Mouse (Mus musculus) kidney, embryonic 15.5 days (tissue): Measurements from ENCODE around the gene Bcl2l2. TPM values are rescaled to one million over a fixed set of nuclear protein-coding genes. Genes with fewer than 3 reads are reported as not detected.

Source experiments
- ATAC-seq: fragments of 200-750 bp; cut with Nextera tagmentation; replicated peaks from 2 replicates; pipeline ENCODE4 v1.8.0; 2017; ENCODE audit warnings: moderate TSS enrichment; ENCODE audit not compliant: low FRiP score
- H3K27ac ChIP-seq: fragments of 300-500 bp; sonication (generic); 2 replicates; pipeline ENCODE4 v1.5.1; 2015; ENCODE audit warnings: mild to moderate bottlenecking, inconsistent platforms
- H3K27me3 ChIP-seq: fragments of 300-500 bp; sonication (generic); 2 replicates; pipeline ENCODE4 v1.6.1; 2015; ENCODE audit warnings: inconsistent platforms
- H3K36me3 ChIP-seq: fragments of 300-500 bp; sonication (generic); 2 replicates; pipeline ENCODE4 v1.6.1; 2015; ENCODE audit warnings: inconsistent platforms
- H3K4me1 ChIP-seq: fragments of 300-500 bp; sonication (generic); 2 replicates; pipeline ENCODE4 v1.6.1; 2015; ENCODE audit warnings: inconsistent platforms
- H3K4me2 ChIP-seq: fragments of 300-500 bp; sonication (generic); 2 replicates; pipeline ENCODE4 v1.6.1; 2015; ENCODE audit warnings: moderate library complexity, mild to moderate bottlenecking, inconsistent platforms
- H3K4me3 ChIP-seq: fragments of 300-500 bp; sonication (generic); replicated peaks from 2 replicates; pipeline ENCODE4 v1.5.1; 2015; ENCODE audit warnings: mild to moderate bottlenecking, inconsistent platforms
- H3K9ac ChIP-seq: fragments of 300-500 bp; sonication (generic); 2 replicates; pipeline ENCODE4 v1.6.1; 2015; ENCODE audit warnings: mild to moderate bottlenecking, inconsistent platforms
- H3K9me3 ChIP-seq: fragments of 300-500 bp; sonication (generic); replicated peaks from 2 replicates; pipeline ENCODE4 v1.6.1; 2016; ENCODE audit warnings: inconsistent platforms
- WGBS: fragments of 180-500 bp; shearing (Covaris S2); methylation state at CpG from one replicate; pipeline ENCODE4 v1.1.7; 2015; ENCODE audit warnings: mixed read lengths; 5-methylcytosine and 5-hydroxymethylcytosine counted together
- polyA plus RNA-seq: library from polyadenylated mRNA; unstranded; fragments of >200 nt; fragmentation: Nextera tagmentation; extraction: Ambion mirVana; gene quantifications from 2 replicates; pipeline ENCODE4 v1.2.1, GENCODE M21; 2015

Bcl2l2 gene
- 4.0 and 4.7 TPM in 2 replicates for polyA plus RNA-seq

DNA sequence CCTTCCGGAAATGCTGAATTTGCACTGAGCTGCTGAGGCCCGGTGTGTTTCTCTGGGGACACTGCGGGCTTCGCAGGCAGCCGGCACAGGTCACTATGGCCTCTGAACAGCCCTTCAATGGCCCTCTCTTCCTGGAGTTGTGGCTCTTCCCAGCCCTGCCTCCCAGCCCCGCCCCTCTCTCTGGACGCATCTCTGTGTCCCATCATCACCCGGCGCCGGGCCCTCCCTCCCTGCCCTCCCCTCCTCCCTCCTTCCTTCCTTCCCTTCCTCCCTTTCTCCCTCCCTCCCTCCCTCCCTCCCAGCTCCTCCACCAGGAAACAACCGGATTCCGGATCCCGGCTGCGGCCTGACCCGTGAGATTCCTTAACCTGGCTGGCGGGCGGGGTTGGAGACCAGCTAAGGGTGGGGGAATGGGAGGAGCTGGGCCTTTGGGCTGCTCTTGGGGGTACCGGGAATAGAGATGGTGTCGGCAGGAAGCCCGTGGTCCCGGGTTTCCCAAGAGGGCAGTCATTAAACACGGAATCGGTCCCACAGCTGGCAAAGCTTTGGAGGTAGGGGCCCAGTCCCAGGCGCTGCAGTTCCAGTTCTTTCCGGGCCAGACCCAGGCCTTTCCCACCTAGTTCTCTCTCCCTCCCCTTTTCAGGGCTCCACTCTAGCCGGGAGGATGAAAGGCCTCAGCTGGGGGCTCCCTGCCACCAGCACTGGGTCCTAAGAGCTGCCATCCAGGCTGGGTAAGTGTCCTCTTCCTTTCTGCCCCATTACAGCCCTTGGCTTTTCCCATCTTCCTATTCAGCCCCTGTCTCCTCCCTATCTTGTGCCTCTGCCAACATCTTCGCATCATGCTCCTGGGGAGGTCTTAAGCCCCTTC is at the start of gene Bcl2l2, which contains the start of gene Gm20521:
Bcl2l2 (plus strand) TSS at position 224 of the 868 bp plus-strand sequence.
Gm20521 (plus strand) TSS at position 288 of the 868 bp plus-strand sequence.
- Histone ChIP-seq H3K27me3 (peaks cover under 1% of the 10 kb centered on the region; the same call in 1 of the 2 replicates), H3K9ac (peak within 1 kb of the TSS; percentile 71), H3K27ac (peak within 1 kb of the TSS; percentile 96), H3K9me3 (no peaks in the 10 kb centered on the region), H3K4me3 (peak within 1 kb of the TSS; percentile 56), H3K4me1 (peaks cover 25% of the 10 kb centered on the region), H3K4me2 (peak within 1 kb of the TSS; percentile 82), H3K36me3 (peaks cover 25% of the 10 kb centered on the region)
- WGBS: under 1% methylated on average over 27 of the region's 27 CpGs
- peak; percentile 91 for ATAC-seq

DNA sequence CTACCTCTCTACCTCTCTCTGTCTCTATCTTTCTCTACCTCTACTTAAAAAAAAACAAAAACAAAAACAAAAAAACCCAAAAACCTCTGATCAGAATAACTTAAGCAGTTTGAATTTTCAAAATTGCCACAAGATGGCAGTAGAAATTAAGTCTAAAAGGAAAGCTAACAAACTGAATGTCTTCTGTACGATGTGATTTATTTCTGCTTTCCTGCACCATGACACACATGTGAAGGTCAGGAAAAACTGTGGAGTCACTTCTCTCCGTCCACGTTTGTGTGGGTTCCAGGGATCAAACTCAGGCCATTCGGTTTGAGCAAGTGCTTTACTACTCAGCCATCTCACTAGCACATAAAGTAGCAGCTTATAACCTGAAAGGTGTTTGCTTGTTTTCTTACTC is 39.7 kb upstream of the Bcl2l2 start:
- Histone ChIP-seq H3K27me3 (peaks cover 10% of the 10 kb centered on the region), H3K4me3 (no peak overlapping the region), H3K4me2 (peak overlapping the region; percentile 28; the same call in 1 of the 2 replicates), H3K9me3 (no peaks in the 10 kb centered on the region), H3K4me1 (peaks cover 3% of the 10 kb centered on the region; the same call in 1 of the 2 replicates), H3K9ac (no peak overlapping the region), H3K36me3 (no peaks in the 10 kb centered on the region), H3K27ac (no peak overlapping the region)
- ATAC-seq: no peak
- WGBS: 2% methylated on average over 4 of the region's 4 CpGs

DNA sequence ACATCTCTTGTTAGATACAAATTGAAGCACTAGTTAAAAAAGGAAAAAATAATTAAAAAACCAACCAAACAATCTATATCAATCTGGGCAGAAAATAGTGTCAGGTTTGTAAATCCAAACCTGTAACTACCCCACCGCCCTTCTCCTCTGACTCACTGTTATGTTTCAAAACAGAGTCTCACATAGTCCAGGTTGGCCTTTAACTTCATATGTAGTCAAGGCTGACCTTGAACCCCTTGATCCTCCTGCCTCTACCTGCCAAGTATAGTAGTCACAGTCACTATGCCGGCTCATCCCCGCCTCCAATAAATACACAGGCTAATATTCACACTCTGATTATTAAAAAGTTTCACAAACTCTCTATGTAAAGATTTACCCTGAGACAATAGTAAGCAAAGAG is 27.5 kb upstream of the Bcl2l2 start:
- no peak overlapping the region for H3K27ac ChIP-seq
- no peak for ATAC-seq
- H3K4me1 ChIP-seq: no peaks in the 10 kb centered on the region
- H3K4me2 ChIP-seq: no peak overlapping the region
- WGBS: 90% methylated on average over 3 of the region's 3 CpGs
- H3K4me3 ChIP-seq: no peak overlapping the region
- no peaks in the 10 kb centered on the region for H3K27me3 ChIP-seq
- peaks cover 48% of the 10 kb centered on the region for H3K36me3 ChIP-seq
- no peaks in the 10 kb centered on the region for H3K9me3 ChIP-seq
- H3K9ac ChIP-seq: no peak overlapping the region

DNA sequence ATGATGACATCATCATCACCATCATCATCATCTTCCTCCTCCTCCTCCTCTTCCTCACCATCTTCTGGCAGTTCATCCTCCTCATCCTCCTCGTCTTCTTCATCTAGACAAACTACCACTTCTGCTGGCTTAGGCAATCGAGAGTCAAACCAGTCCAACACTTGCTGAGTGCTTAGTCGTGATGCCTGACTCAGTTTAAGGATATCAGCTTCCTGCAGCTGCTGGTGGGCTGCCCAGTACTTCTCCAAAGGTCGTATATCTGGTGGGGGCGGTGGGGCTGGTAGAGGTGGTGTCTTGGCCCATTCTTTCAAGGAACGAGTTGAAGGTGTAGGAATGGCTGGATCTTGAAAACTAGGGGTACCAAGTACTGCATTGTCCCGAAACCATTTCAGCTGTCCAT is 26.5 kb upstream of the Bcl2l2 start:
- peaks cover 48% of the 10 kb centered on the region for H3K36me3 ChIP-seq
- ATAC-seq: no peak
- H3K4me2 ChIP-seq: no peak overlapping the region
- no peak overlapping the region for H3K27ac ChIP-seq
- no peaks in the 10 kb centered on the region for H3K9me3 ChIP-seq
- WGBS: 84% methylated on average over 7 of the region's 7 CpGs
- no peaks in the 10 kb centered on the region for H3K27me3 ChIP-seq
- H3K4me3 ChIP-seq: no peak overlapping the region
- H3K9ac ChIP-seq: no peak overlapping the region
- H3K4me1 ChIP-seq: no peaks in the 10 kb centered on the region

DNA sequence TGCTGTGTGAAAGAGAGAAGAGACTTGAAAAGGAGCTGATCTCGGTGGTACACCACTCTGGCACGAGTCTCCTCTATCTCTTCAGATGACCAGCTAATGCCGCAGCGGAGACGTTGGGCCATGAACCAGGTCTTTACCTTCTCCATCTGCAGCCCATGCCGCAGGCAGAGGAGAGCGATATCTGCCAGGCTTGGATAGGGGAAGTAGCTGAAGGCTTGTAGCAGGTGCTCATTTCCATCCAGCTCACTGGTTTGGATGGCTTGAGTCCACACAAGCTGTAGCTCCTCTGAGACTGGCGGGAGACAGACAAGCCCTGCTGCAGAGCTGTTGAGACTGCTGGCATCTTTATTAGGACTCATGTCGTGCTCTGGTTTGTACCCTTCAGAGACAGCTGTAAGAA is 25.3 kb upstream of the Bcl2l2 start:
- no peak overlapping the region for H3K4me2 ChIP-seq
- WGBS: 89% methylated on average over 9 of the region's 9 CpGs
- H3K27ac ChIP-seq: no peak overlapping the region
- no peaks in the 10 kb centered on the region for H3K27me3 ChIP-seq
- 0 out of 2 replicates have a peak, but pooled peaks cover 6% of the 10 kb centered on the region for H3K4me1 ChIP-seq
- no peak overlapping the region for H3K9ac ChIP-seq
- H3K4me3 ChIP-seq: no peak overlapping the region
- no peak for ATAC-seq
- peaks cover 48% of the 10 kb centered on the region for H3K36me3 ChIP-seq
- H3K9me3 ChIP-seq: no peaks in the 10 kb centered on the region

DNA sequence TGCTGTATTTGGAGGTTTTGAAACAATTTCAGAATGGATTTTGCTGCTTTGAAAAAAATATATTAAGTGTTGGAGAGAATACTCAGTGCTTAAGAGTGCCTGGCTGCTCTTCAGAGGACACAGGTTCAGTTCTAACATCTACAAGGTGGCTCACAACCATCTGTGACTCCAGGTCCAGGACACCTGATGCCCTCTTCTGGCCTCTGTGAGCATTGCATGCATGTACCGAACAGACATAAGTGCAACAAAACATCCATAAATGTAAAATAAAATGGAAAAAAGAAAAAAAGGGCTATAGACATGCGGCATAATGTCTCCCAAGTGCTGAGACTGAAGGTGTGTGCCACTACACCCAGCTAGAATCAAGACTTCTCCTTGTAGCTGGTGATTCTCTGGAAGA is 22.7 kb upstream of the Bcl2l2 start:
- Histone ChIP-seq H3K27me3 (no peaks in the 10 kb centered on the region), H3K4me3 (no peak overlapping the region), H3K36me3 (peaks cover 25% of the 10 kb centered on the region), H3K4me2 (no peak overlapping the region), H3K9me3 (no peaks in the 10 kb centered on the region), H3K27ac (no peak overlapping the region), H3K9ac (no peak overlapping the region), H3K4me1 (peaks cover 13% of the 10 kb centered on the region; the same call in 1 of the 2 replicates)
- ATAC-seq: no peak
- 51% methylated on average over 2 of the region's 2 CpGs for WGBS

DNA sequence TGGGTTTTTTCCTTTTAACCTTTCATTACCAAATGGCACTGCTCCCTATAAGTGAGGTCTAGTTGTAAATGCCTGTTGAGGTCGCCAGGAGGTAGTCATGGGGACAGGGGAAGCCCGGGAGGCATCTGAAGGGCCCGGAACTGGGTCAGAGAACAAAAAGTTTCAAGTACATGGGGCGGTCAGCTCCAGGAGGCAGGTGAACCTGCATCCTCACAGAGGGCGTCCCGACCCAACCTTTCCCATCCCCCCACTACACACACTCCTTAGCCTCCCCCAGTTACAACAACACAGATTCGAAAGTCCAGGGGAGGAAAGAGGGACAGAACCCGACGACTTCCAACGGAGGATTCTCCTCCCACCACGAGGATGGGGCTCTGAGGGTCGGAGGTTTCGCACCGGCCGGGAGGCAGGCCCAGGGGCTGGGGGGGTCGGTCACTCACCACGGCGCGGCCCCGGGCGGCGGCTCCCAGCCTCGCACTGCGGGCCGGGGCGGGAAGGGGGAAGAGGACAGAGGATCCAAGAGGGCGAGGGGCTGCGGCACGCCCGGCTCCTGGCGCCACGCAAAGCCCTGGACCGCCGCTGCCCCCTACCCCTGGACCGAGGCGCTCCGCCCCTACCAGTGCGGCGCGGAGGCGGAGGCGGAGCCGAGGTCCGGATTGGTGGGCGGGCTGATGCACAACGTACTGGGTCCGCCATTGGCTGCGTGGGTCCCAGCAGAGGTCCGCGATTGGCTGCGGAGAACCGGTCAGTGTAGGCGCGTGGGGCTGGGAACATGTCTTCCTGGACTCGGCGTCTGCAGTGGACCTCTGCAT is 19.5 kb upstream of the Bcl2l2 start:
- no peaks in the 10 kb centered on the region for H3K36me3 ChIP-seq
- peak overlapping the region; percentile 69 for H3K4me3 ChIP-seq
- peaks cover 13% of the 10 kb centered on the region; the same call in 1 of the 2 replicates for H3K4me1 ChIP-seq
- H3K4me2 ChIP-seq: peak overlapping the region; percentile 74
- peak overlapping the region; percentile 88 for H3K27ac ChIP-seq
- H3K27me3 ChIP-seq: no peaks in the 10 kb centered on the region
- no peaks in the 10 kb centered on the region for H3K9me3 ChIP-seq
- WGBS: under 1% methylated on average over 56 of the region's 56 CpGs
- peak; percentile 100 for ATAC-seq
- H3K9ac ChIP-seq: peak overlapping the region; percentile 76

DNA sequence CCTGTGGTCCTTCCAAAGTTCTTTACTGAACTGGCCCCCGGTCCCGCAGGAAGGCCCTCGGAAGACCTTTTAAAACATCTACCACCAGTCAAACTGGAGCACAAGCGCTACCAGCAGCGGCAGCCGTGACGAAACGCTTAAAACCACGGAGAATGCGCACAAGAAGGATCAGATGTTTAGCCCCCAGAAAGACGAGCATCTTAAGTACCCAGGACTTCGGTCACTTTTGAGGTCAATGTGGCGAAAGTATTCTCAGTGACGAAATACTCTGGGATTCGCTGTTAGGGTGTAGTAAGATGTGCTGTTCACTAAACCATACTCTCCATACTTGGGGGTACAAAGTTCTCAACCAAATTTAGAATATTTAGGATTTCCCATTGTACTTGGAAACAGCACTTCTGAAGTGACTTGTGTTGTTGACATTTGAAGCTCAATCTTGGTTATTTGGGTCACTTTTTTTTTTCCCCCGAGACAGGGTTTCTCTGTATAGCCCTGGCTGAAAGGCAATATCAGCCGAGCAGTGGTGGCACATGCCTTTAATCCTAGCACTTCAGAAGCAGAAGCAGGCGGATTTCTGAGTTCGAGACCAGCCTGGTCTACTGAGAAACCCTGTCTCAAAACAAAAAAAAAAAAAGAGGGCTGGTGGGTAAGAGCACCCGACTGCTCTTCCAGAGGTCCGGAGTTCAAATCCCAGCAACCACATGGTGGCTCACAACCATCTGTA is 18.7 kb upstream of the Bcl2l2 start:
- Histone ChIP-seq H3K9ac (peak overlapping the region; percentile 76), H3K4me2 (peak overlapping the region; percentile 74), H3K9me3 (no peaks in the 10 kb centered on the region), H3K4me1 (peaks cover 13% of the 10 kb centered on the region; the same call in 1 of the 2 replicates), H3K4me3 (peak overlapping the region; percentile 69), H3K27me3 (no peaks in the 10 kb centered on the region), H3K27ac (peak overlapping the region; percentile 88), H3K36me3 (no peaks in the 10 kb centered on the region)
- ATAC-seq: 0 out of 2 replicates have a peak, but pooled peaks have one; percentile 4
- 16% methylated on average over 21 of the region's 21 CpGs for WGBS

DNA sequence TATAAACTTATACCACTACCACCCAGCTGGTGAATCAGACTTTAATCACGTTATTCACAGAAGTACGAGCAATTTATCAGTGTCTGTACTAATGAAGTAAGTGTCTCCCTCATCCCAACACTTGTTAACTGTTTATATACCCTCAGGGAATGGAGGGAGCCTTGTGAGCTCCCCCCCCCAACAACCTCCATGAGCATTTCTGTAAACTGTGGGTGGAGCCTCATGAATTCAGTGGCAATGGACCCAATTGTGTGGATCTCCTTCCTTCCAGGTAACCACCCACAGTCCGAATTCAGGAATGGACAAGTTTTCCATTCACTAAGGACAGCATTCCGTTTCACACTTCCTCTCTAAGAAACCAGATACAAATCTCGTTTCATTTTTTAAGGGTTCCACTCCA is 17.6 kb upstream of the Bcl2l2 start:
- WGBS: 77% methylated on average over 5 of the region's 5 CpGs

DNA sequence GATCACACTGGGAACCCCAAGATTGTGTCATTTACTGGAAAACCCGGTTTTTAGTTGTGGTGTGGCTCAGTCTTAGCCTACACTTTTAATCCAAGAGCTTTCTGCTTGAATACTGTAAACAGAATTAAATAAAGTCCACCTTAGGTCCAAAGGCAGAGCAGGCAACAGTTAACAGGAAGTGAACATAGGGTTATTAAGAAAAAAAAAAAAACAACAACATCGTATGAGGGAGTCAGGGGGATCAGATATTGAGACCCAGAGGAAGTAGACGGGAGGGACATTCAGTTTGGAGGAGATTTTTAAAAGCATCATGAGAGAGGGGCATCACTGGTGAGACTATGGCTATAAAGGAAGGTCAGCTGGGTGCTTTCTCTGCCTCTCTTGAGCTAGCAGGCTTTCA is 16.9 kb upstream of the Bcl2l2 start:
- ATAC-seq: no peak
- H3K4me3 ChIP-seq: no peak overlapping the region

More for the DNA sequence above, 17.6 kb upstream of the Bcl2l2 start:
- H3K27ac ChIP-seq: no peak overlapping the region
- no peak overlapping the region for H3K4me3 ChIP-seq
- no peaks in the 10 kb centered on the region for H3K36me3 ChIP-seq
- no peak overlapping the region for H3K4me2 ChIP-seq
- no peak for ATAC-seq
- no peak overlapping the region for H3K9ac ChIP-seq
- H3K27me3 ChIP-seq: no peaks in the 10 kb centered on the region
- H3K9me3 ChIP-seq: no peaks in the 10 kb centered on the region
- peaks cover 13% of the 10 kb centered on the region; the same call in 1 of the 2 replicates for H3K4me1 ChIP-seq

DNA sequence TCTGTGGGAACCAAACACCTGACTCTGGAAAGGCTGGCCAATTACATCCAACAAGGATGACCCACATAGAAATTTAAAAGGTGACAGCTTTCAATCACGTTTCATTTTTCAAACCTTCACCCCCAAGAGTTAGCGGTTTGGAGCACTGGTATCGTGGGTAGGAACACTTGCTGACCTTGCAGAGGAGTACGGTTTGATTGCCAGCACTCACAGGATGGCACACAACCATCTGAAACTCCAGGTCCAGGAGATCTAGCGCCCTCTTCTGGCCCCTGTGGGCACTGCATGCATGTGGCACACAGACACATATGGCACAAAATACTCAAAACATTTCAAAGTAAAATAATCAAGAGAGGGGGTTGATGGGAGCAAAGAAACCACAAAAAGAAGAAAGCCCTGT is 16.2 kb upstream of the Bcl2l2 start:
- WGBS: 60% methylated on average over 5 of the region's 5 CpGs
- Histone ChIP-seq H3K9me3 (no peaks in the 10 kb centered on the region), H3K4me3 (no peak overlapping the region), H3K36me3 (peaks cover under 1% of the 10 kb centered on the region; the same call in 1 of the 2 replicates), H3K27me3 (no peaks in the 10 kb centered on the region), H3K4me1 (peaks cover 13% of the 10 kb centered on the region; the same call in 1 of the 2 replicates), H3K27ac (no peak overlapping the region), H3K4me2 (no peak overlapping the region), H3K9ac (no peak overlapping the region)
- no peak for ATAC-seq

More for the DNA sequence above, 16.9 kb upstream of the Bcl2l2 start:
- no peaks in the 10 kb centered on the region for H3K9me3 ChIP-seq
- H3K36me3 ChIP-seq: no peaks in the 10 kb centered on the region
- H3K4me1 ChIP-seq: peaks cover 13% of the 10 kb centered on the region; the same call in 1 of the 2 replicates
- WGBS: 40% methylated on average over 3 of the region's 3 CpGs
- H3K27ac ChIP-seq: no peak overlapping the region
- no peaks in the 10 kb centered on the region for H3K27me3 ChIP-seq
- no peak overlapping the region for H3K4me2 ChIP-seq
- no peak overlapping the region for H3K9ac ChIP-seq
